Mouse (Mus musculus): ENCODE measurements around the gene Rhob.

- no peak for TF ChIP-seq TAL1 (IDR thresholded peaks at IDR 0.05; ENCODE audit: low read length)
- no peak for TF ChIP-seq GATA1 (IDR thresholded peaks at IDR 0.05; ENCODE audit: low read length)
Observed at GRCm38 (mm10) chr12:8546801-8547200, 47.0 kb upstream of the Rhob start.
